Mouse (Mus musculus) mouse trophoblast stem cell (cell line): ENCODE results near the gene Ifit1bl2.
"Not testable (repeated sequence)": the region's sequence is repeated elsewhere in the genome, so short reads cannot be mapped to it uniquely, and the experiment has no call there.

Experiments used
- in situ Hi-C, 2 experiments: fragments of 300-500 bp; cut with MseI, MboI; formaldehyde crosslinking; loops; 2 replicates in 1 of 2; 3 replicates in 1 of 2; pipeline ENCODE4 v1.15.1; 2025

Gene Ifit1bl2

GRCm38 (mm10) chr19:34612243-34613001, 28.1 kb downstream of the Ifit1bl2 start:
- in situ Hi-C loops = not testable (repeated sequence)

DNA sequence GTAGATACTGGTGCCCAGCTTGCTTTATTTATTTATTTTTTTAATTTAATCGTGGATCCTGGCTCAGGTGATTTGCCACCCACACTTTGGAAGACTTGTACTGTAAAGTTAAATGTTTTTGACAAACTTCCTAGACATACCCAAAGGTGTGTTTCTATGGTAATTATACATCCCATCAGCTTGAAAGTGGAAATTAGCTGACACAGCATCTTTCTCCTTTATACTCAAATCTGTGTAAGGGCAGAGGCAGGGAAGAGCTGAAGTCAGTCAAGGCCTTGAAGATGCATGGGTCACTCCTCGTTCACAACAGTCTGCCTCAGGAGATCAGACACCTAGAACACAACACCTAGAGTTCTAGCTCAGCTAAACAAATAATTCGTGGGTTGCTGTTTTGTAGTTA, 30.4 kb downstream of the Ifit1bl2 start:
- in situ Hi-C loops = not testable (repeated sequence)

GRCm38 (mm10) chr19:34607237-34608051, 33.1 kb downstream of the Ifit1bl2 start, which contains the start of gene Ifit3b:
Gene Ifit3b, plus strand, starts transcription at chr19:34607970.
- in situ Hi-C loops = not testable (repeated sequence)

GRCm38 (mm10) chr19:34605472-34605871, 35.1 kb downstream of the Ifit1bl2 start:
- in situ Hi-C loops = no loop called here

GRCm38 (mm10) chr19:34601888-34602287, 38.7 kb downstream of the Ifit1bl2 start, which contains the start of gene Ifit1bl1:
Gene Ifit1bl1, minus strand, starts transcription at chr19:34601956.
- in situ Hi-C loops = not testable (repeated sequence)

DNA sequence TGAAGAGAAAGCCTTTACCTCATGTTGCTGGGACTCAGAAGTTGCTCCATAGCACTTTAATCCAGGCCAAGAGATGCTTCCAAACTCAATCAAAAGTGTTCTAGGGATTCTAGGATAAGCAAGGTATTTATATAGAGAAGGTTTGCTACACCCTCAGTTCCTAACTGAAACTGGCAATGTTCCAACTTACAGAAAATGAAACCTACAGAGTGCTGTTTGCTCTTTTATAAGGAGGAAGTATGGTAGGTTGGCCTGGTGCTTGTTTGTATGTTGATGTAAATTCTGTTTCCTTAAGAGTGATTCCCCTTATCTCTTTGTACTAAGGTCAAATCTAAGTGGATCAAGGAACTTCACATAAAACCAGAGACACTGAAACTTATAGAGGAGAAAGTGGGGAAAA, 41.3 kb downstream of the Ifit1bl2 start:
- in situ Hi-C loops = not testable (repeated sequence)

DNA sequence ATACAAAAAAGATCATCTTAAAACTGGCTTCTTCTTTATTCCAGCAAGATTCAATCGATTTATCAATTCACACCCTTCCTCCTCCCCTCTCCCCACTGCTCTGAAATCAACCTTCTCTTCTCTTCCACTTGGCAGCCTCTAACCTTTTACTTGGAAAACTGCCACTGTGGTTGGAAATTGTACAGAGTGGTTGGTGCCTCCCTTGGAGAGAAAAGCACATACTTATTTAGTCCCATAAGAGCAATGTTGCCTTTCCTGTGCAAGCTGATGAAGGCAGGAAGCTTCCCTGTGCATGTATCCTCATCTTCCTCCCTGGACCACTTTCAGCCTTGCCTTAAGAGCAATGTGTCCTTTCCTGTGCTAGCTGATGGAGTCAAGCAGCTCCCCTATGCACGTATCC, 42.2 kb downstream of the Ifit1bl2 start:
- in situ Hi-C loops = no loop called here

DNA sequence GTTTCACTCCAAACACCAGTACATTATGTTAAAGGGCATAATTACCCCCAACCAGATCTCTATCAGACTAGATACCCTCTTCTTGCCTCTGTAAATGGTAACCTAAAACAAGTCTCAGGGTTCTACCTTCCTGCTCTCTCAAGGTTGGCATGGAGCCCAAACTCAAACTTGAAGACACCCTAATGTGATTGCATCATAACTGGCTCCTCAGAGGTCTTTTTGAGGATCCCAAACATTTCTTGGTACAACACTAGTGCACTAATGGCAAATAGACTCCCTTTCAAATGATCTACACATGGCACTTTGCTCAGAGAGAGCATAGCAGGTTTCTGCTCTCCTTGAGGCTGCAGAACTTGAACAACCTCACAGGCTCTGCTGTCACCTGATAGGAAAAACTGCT, 43.7 kb downstream of the Ifit1bl2 start:
- in situ Hi-C loops = no loop called here

GRCm38 (mm10) chr19:34594523-34594922, 46.0 kb downstream of the Ifit1bl2 start:
- in situ Hi-C loops = not testable (repeated sequence)

DNA sequence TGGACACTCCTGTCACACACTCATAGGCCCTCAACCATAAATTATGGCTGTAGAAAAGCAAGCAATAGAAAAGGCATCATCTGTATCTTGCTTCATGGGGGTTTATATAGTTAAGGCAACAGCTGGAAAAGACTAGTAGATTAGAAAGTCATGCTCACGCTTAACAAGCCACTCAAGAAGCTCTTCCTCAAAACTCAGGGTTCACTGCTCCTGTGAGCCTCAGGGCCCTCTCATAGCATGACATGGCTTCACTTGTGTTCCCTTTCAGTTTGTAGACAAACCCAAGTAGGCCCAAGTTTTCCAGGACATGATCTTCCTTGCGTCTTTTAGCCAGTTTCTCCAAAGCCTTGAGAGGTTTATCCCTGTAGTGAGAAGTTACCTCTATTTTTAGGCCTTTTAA, 47.1 kb downstream of the Ifit1bl2 start:
- in situ Hi-C loops = no loop called here

- in situ Hi-C loops = no loop called here
Measured at GRCm38 (mm10) chr19:34588959-34589358, 51.6 kb downstream of the Ifit1bl2 start.

- in situ Hi-C loops = not testable (repeated sequence)
Measured at GRCm38 (mm10) chr19:34587898-34588692, 52.4 kb downstream of the Ifit1bl2 start.

DNA sequence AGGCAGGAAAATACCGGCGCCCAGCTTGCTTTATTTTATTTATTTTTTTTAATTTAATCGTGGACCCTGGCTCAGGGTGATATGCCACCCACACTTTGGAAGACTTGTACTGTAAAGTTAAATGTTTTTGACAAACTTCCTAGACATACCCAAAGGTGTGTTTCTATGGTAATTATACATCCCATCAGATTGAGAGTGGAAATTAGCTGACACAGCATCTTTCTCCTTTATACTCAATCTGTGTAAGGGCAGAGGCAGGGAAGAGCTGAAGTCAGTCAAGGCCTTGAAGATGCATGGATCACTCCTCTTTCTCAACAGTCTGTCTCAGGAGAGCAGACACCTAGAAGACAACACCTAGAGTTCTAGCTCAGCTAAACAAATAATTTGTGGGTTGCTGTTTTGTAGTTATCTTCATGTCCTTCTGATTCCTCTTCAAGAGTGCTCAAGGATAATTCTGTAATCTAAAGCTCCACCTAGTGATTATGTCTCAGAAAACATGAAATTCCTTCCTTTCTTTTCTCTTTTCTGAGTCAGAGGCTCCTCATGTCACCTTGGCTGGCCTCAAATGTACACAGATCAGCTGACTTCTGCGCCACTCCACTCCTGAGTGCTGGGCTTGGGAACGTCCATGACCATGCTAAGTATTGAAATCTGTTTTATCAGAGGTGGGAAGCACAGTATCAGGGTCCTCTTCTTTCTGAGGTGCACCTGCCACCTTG, 54.6 kb downstream of the Ifit1bl2 start:
- in situ Hi-C loops = not testable (repeated sequence)

GRCm38 (mm10) chr19:34583126-34583766, 57.3 kb downstream of the Ifit1bl2 start, which contains the start of gene Ifit3:
Gene Ifit3, plus strand, starts transcription at chr19:34583531.
- in situ Hi-C loops = not testable (repeated sequence)

- in situ Hi-C loops = not testable (repeated sequence)
Measured at GRCm38 (mm10) chr19:34582696-34583095, 57.8 kb downstream of the Ifit1bl2 start.

DNA sequence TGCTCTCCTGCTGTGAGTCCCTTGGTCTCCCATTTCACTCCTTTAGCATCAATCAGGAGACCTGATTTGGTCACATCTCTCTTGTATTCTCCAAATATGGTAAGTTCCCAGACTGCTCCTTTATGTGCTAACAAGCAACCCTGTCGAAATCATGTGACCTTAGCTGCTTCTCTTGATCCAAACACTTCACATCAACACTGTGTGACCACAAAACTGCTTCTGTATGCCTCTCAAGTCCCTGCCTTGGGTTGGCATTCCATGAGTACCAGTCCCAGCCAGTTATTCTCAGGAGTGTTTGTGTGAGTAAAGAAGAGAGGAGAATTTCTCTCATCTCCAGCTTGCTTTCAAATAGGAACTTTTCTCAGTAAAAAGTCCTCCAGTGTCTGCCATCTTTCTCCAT, 63.4 kb downstream of the Ifit1bl2 start:
- in situ Hi-C loops = no loop called here

DNA sequence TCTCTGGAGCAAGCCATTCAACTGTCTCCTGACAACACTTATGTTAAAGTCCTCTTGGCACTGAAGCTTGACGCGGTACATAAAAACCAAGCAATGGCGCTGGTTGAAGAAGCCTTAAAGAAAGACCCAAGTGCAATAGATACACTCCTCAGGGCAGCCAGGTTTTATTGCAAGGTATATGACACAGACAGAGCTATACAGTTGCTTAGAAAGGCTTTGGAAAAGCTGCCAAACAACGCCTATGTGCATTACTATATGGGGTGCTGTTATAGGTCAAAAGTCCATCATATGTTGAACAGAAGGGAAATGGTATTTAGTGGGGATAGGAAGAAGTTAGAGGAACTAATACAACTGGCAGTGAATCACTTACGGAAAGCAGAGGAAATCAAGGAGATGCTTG, 66.9 kb downstream of the Ifit1bl2 start:
- in situ Hi-C loops = no loop called here

DNA sequence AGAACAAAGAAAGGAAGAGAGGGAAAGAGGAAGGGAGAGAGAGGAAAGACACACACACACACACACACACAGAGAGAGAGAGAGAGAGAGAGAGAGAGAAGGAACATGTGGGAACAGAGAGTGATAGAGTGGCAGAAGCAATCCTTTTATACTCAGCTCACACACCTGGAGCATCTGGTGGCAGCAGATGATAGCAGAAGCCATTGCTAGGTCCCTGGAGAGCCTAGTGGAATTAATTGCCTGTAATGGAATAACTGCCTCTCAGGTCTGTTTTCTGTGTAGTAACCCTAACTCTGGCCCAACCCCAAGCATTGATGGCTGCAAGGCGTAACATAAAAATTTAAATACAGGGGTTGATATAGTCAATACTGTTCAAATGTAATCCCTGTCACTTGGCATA, 69.5 kb downstream of the Ifit1bl2 start:
- in situ Hi-C loops = no loop called here

GRCm38 (mm10) chr19:34569896-34570476, 70.6 kb downstream of the Ifit1bl2 start:
- in situ Hi-C loops = no loop called here
